Mouse (Mus musculus) stomach, embryonic 14.5 days (tissue): ENCODE data around the gene Rhbg. TPM values are rescaled to one million over a fixed set of nuclear protein-coding genes. Genes with fewer than 3 reads are reported as not detected.
"Not testable (repeated sequence)": the region's sequence is repeated elsewhere in the genome, so short reads cannot be mapped to it uniquely, and the experiment has no call there.

Source experiments
- ATAC-seq: fragments of 200-750 bp; cut with Nextera tagmentation; 2 replicates; pipeline ENCODE4 v1.8.0; 2017; ENCODE audit warnings: low read depth, moderate TSS enrichment; ENCODE audit not compliant: insufficient number of reproducible peaks, insufficient read depth, low FRiP score
- H3K27ac ChIP-seq: fragments of 300-500 bp; sonication (generic); 2 replicates; pipeline ENCODE4 v1.5.1; 2014; ENCODE audit warnings: mild to moderate bottlenecking, low read length, moderate library complexity, mixed read lengths
- H3K27me3 ChIP-seq: fragments of 300-500 bp; sonication (generic); 2 replicates; pipeline ENCODE4 v1.6.1; 2014; ENCODE audit warnings: low read length, control low read depth, mixed read lengths; ENCODE audit not compliant: control insufficient read depth, insufficient read depth
- H3K36me3 ChIP-seq: fragments of 300-500 bp; sonication (generic); 2 replicates; pipeline ENCODE4 v1.6.1; 2014; ENCODE audit warnings: mild to moderate bottlenecking, control low read depth, low read length, moderate library complexity, mixed read lengths; ENCODE audit not compliant: control insufficient read depth, insufficient read depth
- H3K4me1 ChIP-seq: fragments of 300-500 bp; sonication (generic); 2 replicates; pipeline ENCODE4 v1.6.1; 2014; ENCODE audit warnings: low read length, control low read depth, mixed read lengths; ENCODE audit not compliant: control insufficient read depth, insufficient read depth
- H3K4me2 ChIP-seq: fragments of 300-500 bp; sonication (generic); replicated peaks from 2 replicates; pipeline ENCODE4 v1.6.1; 2014; ENCODE audit warnings: low read depth, low read length, control low read depth
- H3K4me3 ChIP-seq: fragments of 300-500 bp; sonication (generic); 2 replicates; pipeline ENCODE4 v1.5.1; 2014; ENCODE audit warnings: low read depth, low read length, control low read depth
- H3K9ac ChIP-seq: fragments of 300-500 bp; sonication (generic); replicated peaks from 2 replicates; pipeline ENCODE4 v1.6.1; 2014; ENCODE audit warnings: low read depth, mild to moderate bottlenecking, control low read depth, low read length, moderate library complexity, mixed read lengths
- H3K9me3 ChIP-seq: fragments of 300-500 bp; sonication (generic); 2 replicates; pipeline ENCODE4 v1.6.1; 2016; ENCODE audit warnings: low read depth, low read length, control low read depth; ENCODE audit not compliant: control insufficient read depth
- WGBS: fragments of 180-500 bp; shearing (Covaris S2); extraction: QIAGEN DNeasy Blood & Tissue Kit; methylation state at CpG from one replicate; pipeline ENCODE4 v1.1.7; 2014; 5-methylcytosine and 5-hydroxymethylcytosine counted together
- polyA plus RNA-seq: library from polyadenylated mRNA; unstranded; fragments of >200 nt; fragmentation: Nextera tagmentation; extraction: Ambion mirVana; gene quantifications from 2 replicates; pipeline ENCODE4 v1.2.1, GENCODE M21; 2014

The Rhbg gene
- 3.2 and 4.2 TPM in 2 replicates for polyA plus RNA-seq

DNA sequence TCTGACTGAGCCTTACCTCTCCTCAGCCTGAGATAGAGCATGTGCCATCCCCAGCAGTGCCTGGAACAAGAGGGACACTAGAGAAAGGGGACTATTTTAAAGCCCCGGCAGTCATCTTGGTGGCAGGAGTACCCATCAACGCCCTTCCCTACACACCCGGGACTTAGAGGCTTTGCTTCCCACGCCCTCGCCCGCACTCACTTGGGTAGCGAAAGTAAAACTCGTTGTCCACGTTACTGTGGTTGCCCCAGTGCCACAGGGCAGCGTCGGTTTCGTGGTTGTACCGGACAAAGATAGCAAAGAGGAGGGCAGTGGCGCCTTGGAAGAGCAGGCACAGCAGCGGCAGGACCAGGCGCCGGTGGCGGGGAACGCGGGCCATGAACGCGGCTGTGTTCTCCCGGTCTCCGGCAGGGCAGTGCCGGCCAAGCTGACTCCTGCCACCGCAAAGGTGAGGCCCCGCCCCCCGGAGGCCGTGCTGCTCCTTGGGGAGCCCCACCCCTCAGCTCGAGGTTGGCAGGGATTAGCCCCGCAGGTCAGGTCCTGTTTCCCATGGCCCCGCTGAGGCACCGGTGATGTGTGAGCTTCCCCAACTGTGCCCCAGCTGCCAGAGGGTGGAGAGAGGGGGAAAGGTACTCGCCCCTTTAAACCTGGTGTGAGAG lies at the start of gene Rhbg:
TSS of gene Rhbg (minus strand) at position 442 of the 659 bp plus-strand sequence.
- no peaks in the 10 kb centered on the region for H3K9me3 ChIP-seq

GRCm38 (mm10) chr3:88299172-88299571 lies 44.7 kb upstream of the Rhbg start:
- peaks cover 48% of the 10 kb centered on the region for H3K36me3 ChIP-seq

More for the DNA sequence above, at the start of gene Rhbg:
- H3K4me1 ChIP-seq = peaks cover 4% of the 10 kb centered on the region; the same call in 1 of the 2 replicates
- H3K4me2 ChIP-seq = peak within 1 kb of the TSS; percentile 59
- H3K27ac ChIP-seq = no peak within 1 kb of the TSS
- H3K4me3 ChIP-seq = peak within 1 kb of the TSS; percentile 31
- peak; percentile 11; the same call in 1 of the 2 replicates for ATAC-seq
- H3K27me3 ChIP-seq = peaks cover 18% of the 10 kb centered on the region; the same call in 1 of the 2 replicates
- no peaks in the 10 kb centered on the region for H3K36me3 ChIP-seq
- WGBS = 2% methylated on average over 32 of the region's 34 CpGs
- no peak within 1 kb of the TSS for H3K9ac ChIP-seq

GRCm38 (mm10) chr3:88297321-88297851 lies 42.9 kb upstream of the Rhbg start:
- Histone ChIP-seq H3K4me3 (peak overlapping the region; percentile 89), H3K36me3 (peaks cover 33% of the 10 kb centered on the region), H3K4me1 (peaks cover 7% of the 10 kb centered on the region; the same call in 1 of the 2 replicates), H3K4me2 (peak overlapping the region; percentile 80), H3K27ac (peak overlapping the region; percentile 91), H3K9ac (peak overlapping the region; percentile 85), H3K9me3 (no peaks in the 10 kb centered on the region), H3K27me3 (no peaks in the 10 kb centered on the region)
- no peak for ATAC-seq
- WGBS = under 1% methylated on average over 30 of the region's 30 CpGs

More at GRCm38 (mm10) chr3:88299172-88299571, 44.7 kb upstream of the Rhbg start:
- H3K4me1 ChIP-seq = peaks cover 7% of the 10 kb centered on the region; the same call in 1 of the 2 replicates
- WGBS = 86% methylated on average over 1 of the region's 1 CpGs
- H3K27me3 ChIP-seq = no peaks in the 10 kb centered on the region
- ATAC-seq = no peak
- H3K9me3 ChIP-seq = no peaks in the 10 kb centered on the region
- no peak overlapping the region for H3K4me2 ChIP-seq
- no peak overlapping the region for H3K27ac ChIP-seq
- no peak overlapping the region for H3K4me3 ChIP-seq
- no peak overlapping the region for H3K9ac ChIP-seq

DNA sequence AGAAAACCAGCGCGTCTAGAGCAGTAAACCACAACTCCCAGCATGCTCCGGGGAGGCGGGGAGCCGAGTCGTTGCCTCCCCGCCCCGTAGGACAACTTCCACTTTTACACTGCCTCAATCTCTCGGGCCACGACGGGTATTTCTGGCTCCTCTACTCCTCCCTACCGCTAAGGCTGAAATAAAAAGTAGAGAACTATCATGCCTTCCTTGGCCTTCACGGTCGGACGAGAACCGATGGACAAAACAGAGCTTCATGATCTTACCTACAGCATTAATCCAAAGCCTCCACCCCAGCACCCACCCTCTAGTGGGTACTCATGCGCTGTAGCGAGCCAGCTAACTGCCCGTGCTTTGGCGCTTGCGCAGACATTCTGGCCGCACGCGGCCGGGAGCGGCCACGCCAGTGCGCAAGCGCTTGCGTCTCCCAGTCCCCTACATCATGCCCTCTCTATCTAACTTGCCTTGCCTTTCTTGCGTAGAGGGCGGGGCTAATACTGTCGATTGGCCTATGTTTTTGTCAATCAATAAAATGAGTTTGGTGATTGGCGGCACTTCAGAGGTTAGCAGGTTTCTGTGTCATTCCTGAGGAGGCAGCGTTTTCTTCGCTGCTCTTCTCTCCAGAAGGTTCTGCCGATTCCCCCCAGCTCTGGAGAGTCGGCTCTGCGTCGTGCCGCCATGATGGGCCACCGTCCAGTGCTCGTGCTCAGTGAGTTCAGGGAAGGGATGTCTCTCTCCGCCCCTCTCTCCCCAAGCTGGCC lies 42.2 kb upstream of the Rhbg start, which contains the start of the genes Tsacc and Cct3:
TSS of gene Tsacc (minus strand) at position 439 of the 758 bp plus-strand sequence.
TSS of gene Cct3 (plus strand) at position 556 of the 758 bp plus-strand sequence.
- Histone ChIP-seq H3K4me2 (peak within 1 kb of the TSS; percentile 80), H3K4me3 (peak within 1 kb of the TSS; percentile 89), H3K27ac (peak within 1 kb of the TSS; percentile 95), H3K9ac (peak within 1 kb of the TSS; percentile 85), H3K9me3 (no peaks in the 10 kb centered on the region), H3K36me3 (peaks cover 27% of the 10 kb centered on the region), H3K4me1 (peaks cover 7% of the 10 kb centered on the region; the same call in 1 of the 2 replicates), H3K27me3 (no peaks in the 10 kb centered on the region)
- peak; percentile 98 for ATAC-seq
- WGBS = under 1% methylated on average over 44 of the region's 44 CpGs

DNA sequence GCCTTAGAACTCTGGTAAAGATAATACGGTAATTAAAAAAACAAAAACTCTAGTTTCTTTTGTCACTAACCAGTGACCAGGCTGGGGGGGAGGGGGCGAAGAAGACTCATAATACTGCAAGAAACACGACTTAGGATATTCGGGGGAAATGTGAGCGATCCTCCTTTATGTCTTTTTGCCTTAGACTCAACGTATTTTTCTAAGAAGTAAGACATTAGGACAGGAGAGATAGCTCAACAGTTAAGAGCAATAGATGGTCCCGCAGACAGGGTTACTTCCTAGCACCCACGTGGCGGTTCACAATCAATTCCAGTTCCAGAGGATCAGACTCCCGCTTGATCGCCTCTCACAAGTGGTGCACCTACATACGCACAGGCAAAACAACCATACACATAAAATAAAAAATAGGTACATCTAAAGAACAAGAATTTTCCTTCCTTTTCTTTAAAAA lies 41.6 kb upstream of the Rhbg start:
- Histone ChIP-seq H3K36me3 (peaks cover 21% of the 10 kb centered on the region), H3K27ac (peak overlapping the region; percentile 95), H3K27me3 (no peaks in the 10 kb centered on the region), H3K4me1 (peaks cover 7% of the 10 kb centered on the region; the same call in 1 of the 2 replicates), H3K4me2 (peak overlapping the region; percentile 80), H3K4me3 (peak overlapping the region; percentile 89), H3K9me3 (no peaks in the 10 kb centered on the region), H3K9ac (peak overlapping the region; percentile 45)
- under 1% methylated on average over 12 of the region's 12 CpGs for WGBS
- ATAC-seq = peak; percentile 19; the same call in 1 of the 2 replicates

GRCm38 (mm10) chr3:88295272-88295671 lies 40.8 kb upstream of the Rhbg start:
- H3K27ac ChIP-seq, H3K4me1 ChIP-seq, ATAC-seq, H3K9me3 ChIP-seq, H3K4me3 ChIP-seq, H3K27me3 ChIP-seq, H3K9ac ChIP-seq: not testable (repeated sequence)
- H3K4me2 ChIP-seq = peak overlapping the region; percentile 80; the same call in 1 of the 2 replicates
- H3K36me3 ChIP-seq = peaks cover 12% of the 10 kb centered on the region
- 51% methylated on average over 1 of the region's 1 CpGs for WGBS

- H3K36me3 ChIP-seq = no peaks in the 10 kb centered on the region
- H3K9ac ChIP-seq = no peak overlapping the region
- WGBS = 57% methylated on average over 4 of the region's 4 CpGs
- no peaks in the 10 kb centered on the region for H3K27me3 ChIP-seq
- no peak overlapping the region for H3K4me2 ChIP-seq
- no peak overlapping the region for H3K27ac ChIP-seq
- H3K4me1 ChIP-seq = no peaks in the 10 kb centered on the region
- no peak for ATAC-seq
- H3K4me3 ChIP-seq = no peak overlapping the region
- no peaks in the 10 kb centered on the region for H3K9me3 ChIP-seq
Observed at GRCm38 (mm10) chr3:88291970-88292369, 37.5 kb upstream of the Rhbg start.

DNA sequence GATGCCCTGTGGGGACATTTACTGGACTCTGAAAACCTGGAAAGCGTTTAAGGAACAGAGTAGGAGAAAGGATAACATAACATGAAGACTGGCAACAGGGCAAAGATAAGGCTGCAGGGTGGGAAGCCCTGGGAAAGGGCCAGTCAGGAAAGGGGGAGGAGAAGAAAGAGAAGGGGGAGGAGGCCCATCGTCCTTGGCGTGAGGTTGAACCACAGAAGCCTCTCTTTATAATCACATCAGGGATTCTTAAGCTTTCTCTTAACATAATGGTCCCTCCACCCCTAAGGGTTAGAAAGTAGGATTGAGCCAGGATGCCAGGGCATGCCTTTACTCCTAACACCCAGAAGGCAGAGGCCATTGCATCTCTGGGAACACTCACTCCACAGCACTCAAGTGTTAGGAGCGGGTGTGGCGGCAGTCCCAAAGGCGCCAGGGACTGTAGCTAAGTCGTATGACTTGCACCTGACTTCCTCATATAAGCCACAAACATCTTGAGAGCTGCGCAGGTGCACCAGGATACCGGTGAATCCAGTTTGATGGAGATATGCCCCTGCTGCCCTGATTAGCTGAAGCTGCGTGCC lies 33.7 kb upstream of the Rhbg start:
- H3K4me1 ChIP-seq, H3K9ac ChIP-seq, H3K9me3 ChIP-seq, H3K4me2 ChIP-seq, ATAC-seq, H3K4me3 ChIP-seq, H3K36me3 ChIP-seq, H3K27ac ChIP-seq, H3K27me3 ChIP-seq: not testable (repeated sequence)
- 80% methylated on average over 8 of the region's 10 CpGs for WGBS
